Mouse (Mus musculus) fat pad, adult 2 months (tissue): ENCODE measurements around the gene Vcp.

Experiments
- DNase-seq: peaks from one replicate; pipeline ENCODE4 v3.0.0-alpha.2; 2011; ENCODE audit warnings: low read depth, low spot score; ENCODE audit errors: extremely low read depth

The Vcp gene

GRCm38 (mm10) chr4:43000141-43000986, at the start of gene Vcp:
Vcp (minus strand) TSS chr4:43000507.
- peak; percentile 97 for DNase-seq

- no peak for DNase-seq
These were observed 46.9 kb upstream of the Vcp start for GRCm38 (mm10) chr4:43047231-43047630.

GRCm38 (mm10) chr4:43046607-43047006, 46.3 kb upstream of the Vcp start:
- no peak for DNase-seq

- DNase-seq, result peak; percentile 73
These were observed 45.5 kb upstream of the Vcp start, which contains the start of gene Fam214b for GRCm38 (mm10) chr4:43045659-43046302. Fam214b (minus strand) TSS chr4:43046220.

GRCm38 (mm10) chr4:43045285-43045658, 45.0 kb upstream of the Vcp start:
- DNase-seq, result no peak

GRCm38 (mm10) chr4:43044673-43045072, 44.4 kb upstream of the Vcp start:
- no peak for DNase-seq

- DNase-seq, result no peak
These were observed 43.5 kb upstream of the Vcp start for GRCm38 (mm10) chr4:43043644-43044357.

GRCm38 (mm10) chr4:43040881-43041547, 40.7 kb upstream of the Vcp start:
- DNase-seq, result no peak

GRCm38 (mm10) chr4:43040114-43040572, 39.8 kb upstream of the Vcp start:
- peak; percentile 89 for DNase-seq

GRCm38 (mm10) chr4:43039609-43040008, 39.3 kb upstream of the Vcp start:
- no peak for DNase-seq

- DNase-seq, result no peak
These were observed 38.5 kb upstream of the Vcp start for GRCm38 (mm10) chr4:43038567-43039495.

- DNase-seq, result no peak
These were observed 37.7 kb upstream of the Vcp start for GRCm38 (mm10) chr4:43037860-43038566.

GRCm38 (mm10) chr4:43036356-43036755, 36.0 kb upstream of the Vcp start:
- no peak for DNase-seq

- no peak for DNase-seq
These were observed 35.5 kb upstream of the Vcp start for GRCm38 (mm10) chr4:43035851-43036250.

- no peak for DNase-seq
These were observed 33.2 kb upstream of the Vcp start for GRCm38 (mm10) chr4:43033481-43033880.

- no peak for DNase-seq
These were observed 32.2 kb upstream of the Vcp start for GRCm38 (mm10) chr4:43032501-43032900.

- no peak for DNase-seq
These were observed 31.1 kb upstream of the Vcp start, which contains the start of gene Stoml2 for GRCm38 (mm10) chr4:43031237-43031995. Stoml2 (minus strand) TSS chr4:43031710.

GRCm38 (mm10) chr4:43030780-43031230, 30.5 kb upstream of the Vcp start:
- no peak for DNase-seq
